Mouse (Mus musculus) adrenal gland (tissue): Measurements from ENCODE around the gene Nsd2.
"Not testable (repeated sequence)": the region's sequence is repeated elsewhere in the genome, so short reads cannot be mapped to it uniquely, and the experiment has no call there.

Experiments
- intact Hi-C: fragments of 180-260 bp; cut with DNase I; formaldehyde crosslinking; loops from one replicate; pipeline ENCODE4 v1.15.1; 2025
- microRNA-seq, 2 experiments: library from miRNA; unstranded; fragments of <30 nt; microRNA quantifications; one replicate each; pipeline ENCODE4; 2019

Gene Nsd2

GRCm38 (mm10) chr5:33922566-33922965, 102.0 kb downstream of the Nsd2 start:
- intact Hi-C loops: no loop called here

GRCm38 (mm10) chr5:33926170-33926569, 105.6 kb downstream of the Nsd2 start:
- intact Hi-C loops: no loop called here

GRCm38 (mm10) chr5:33932413-33932812, 111.9 kb downstream of the Nsd2 start:
- intact Hi-C loops: loop anchor here (10.0 kb wide), 1 partner anchor 278 kb away; the partner anchor contains the start of genes Slbp, Tacc3 and Tmem129

GRCm38 (mm10) chr5:33934081-33934480, 113.6 kb downstream of the Nsd2 start:
- intact Hi-C loops: loop anchor here (10.0 kb wide), 1 partner anchor 279 kb away; the partner anchor contains the start of genes Slbp, Tacc3 and Tmem129

- intact Hi-C loops: loop anchor here (5.0 to 10.0 kb wide), 2 partner anchors 118 to 280 kb away; partner anchors contain the start of genes Slbp, Tacc3 and Tmem129
Measured at GRCm38 (mm10) chr5:33934877-33935276, 114.4 kb downstream of the Nsd2 start.

- intact Hi-C loops: loop anchor here (5.0 to 10.0 kb wide), 2 partner anchors 118 to 281 kb away; partner anchors contain the start of genes Slbp, Tacc3 and Tmem129
Measured at GRCm38 (mm10) chr5:33935700-33936111, 115.2 kb downstream of the Nsd2 start.

GRCm38 (mm10) chr5:33936120-33936707, 115.7 kb downstream of the Nsd2 start, which contains the start of gene Nelfa:
Gene Nelfa (minus strand): TSS chr5:33936413.
- intact Hi-C loops: loop anchor here (5.0 to 10.0 kb wide), 2 partner anchors 119 to 281 kb away; partner anchors contain the start of genes Slbp, Tacc3 and Tmem129

GRCm38 (mm10) chr5:33937230-33937629, 116.7 kb downstream of the Nsd2 start:
- intact Hi-C loops: loop anchor here (5.0 to 10.0 kb wide), 2 partner anchors 120 to 282 kb away; partner anchors contain the start of genes Slbp, Tacc3 and Tmem129

GRCm38 (mm10) chr5:33938448-33938847, 117.9 kb downstream of the Nsd2 start:
- intact Hi-C loops: loop anchor here (5.0 to 10.0 kb wide), 2 partner anchors 121 to 284 kb away; partner anchors contain the start of genes Slbp, Tacc3 and Tmem129

- intact Hi-C loops: not testable (repeated sequence)
Measured at GRCm38 (mm10) chr5:33947035-33947434, 126.5 kb downstream of the Nsd2 start.

Small RNAs within 50 kb of the gene (microRNA-seq; reads per million reads assigned to microRNA genes)
- 0.57 to 0.62 reads per million in 2 experiments for gene Mir7024
